Mouse (Mus musculus): ENCODE measurements around the gene Myoc. TPM values are rescaled to one million over a fixed set of nuclear protein-coding genes. Genes with fewer than 3 reads are reported as not detected.
A peak's percentile ranks its signal among the peaks of the same experiment; 100 is the strongest.

Gene Myoc
- polyA plus RNA-seq, 1 experiment from 2014 or later, result 0.23 TPM

- peak; percentile 21 for DNase-seq (ENCODE audit: low spot score)
These were observed 7.2 kb downstream of the Myoc start for GRCm38 (mm10) chr1:162646083-162646686.

DNA sequence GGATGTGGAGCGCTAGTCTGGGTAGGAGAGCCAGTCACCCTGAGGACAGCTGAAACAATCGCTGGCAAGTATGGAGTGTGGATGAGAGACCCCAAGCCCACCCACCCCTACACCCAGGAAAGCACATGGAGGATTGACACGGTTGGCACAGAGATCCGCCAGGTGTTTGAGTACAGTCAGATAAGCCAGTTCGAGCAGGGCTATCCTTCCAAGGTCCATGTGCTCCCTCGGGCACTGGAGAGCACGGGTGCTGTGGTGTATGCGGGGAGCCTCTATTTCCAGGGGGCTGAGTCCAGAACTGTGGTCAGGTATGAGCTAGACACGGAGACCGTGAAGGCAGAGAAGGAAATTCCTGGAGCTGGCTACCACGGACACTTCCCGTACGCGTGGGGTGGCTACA, 9.5 kb downstream of the Myoc start:
- no peak for DNase-seq (ENCODE audit: low spot score)

- DNase-seq (ENCODE audit: low spot score), result no peak
These were observed 19.2 kb downstream of the Myoc start, which contains the start of gene Myocos for GRCm38 (mm10) chr1:162658119-162658518. TSS of gene Myocos (minus strand) at chr1:162658219.

- DNase-seq (ENCODE audit: low spot score), result no peak
These were observed 21.4 kb downstream of the Myoc start for GRCm38 (mm10) chr1:162660276-162660860.

GRCm38 (mm10) chr1:162664826-162665475, 26.0 kb downstream of the Myoc start:
- peak; percentile 66 for DNase-seq (ENCODE audit: low spot score)

DNA sequence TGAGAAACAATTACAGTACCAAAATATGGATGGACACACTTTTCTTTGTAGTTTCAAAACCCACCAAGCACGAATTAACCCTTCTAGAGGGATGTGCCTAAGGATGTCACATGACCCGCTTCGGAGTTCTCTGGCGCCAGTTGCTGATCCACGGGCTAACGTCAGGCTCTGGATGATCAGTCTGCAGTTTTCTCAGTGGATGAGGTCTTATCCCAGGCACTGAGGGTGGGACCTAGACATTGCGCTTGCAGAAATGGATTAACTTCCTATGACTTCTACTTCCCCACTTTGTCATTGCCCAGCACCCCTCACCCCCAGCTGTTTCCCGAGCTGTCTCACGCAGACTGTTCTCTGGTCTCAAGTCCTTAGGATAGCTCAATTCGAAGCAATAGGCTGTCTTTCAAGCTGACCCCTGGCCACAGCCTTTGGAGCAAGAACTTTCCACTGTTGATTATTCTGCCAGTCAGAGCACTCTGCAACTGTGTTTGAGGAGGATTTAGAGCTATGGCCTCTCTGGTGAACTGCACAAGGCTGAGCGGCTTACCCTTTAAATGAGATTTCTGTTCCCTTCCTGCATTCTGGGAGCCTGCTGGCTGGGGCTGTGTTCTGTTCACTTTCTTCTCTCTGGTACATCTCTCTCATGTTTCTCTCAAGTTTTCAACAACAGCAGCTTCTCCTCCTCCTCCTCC, 26.7 kb downstream of the Myoc start:
- DNase-seq (ENCODE audit: low spot score), result peak; percentile 15

GRCm38 (mm10) chr1:162693721-162694120, 54.8 kb downstream of the Myoc start:
- no peak for DNase-seq (ENCODE audit: low spot score)

- DNase-seq (ENCODE audit: low spot score), result no peak
These were observed 58.9 kb downstream of the Myoc start for GRCm38 (mm10) chr1:162697866-162698265.

Small RNA genes lying within 50 kb of the gene (microRNA-seq; reads per million reads assigned to microRNA genes)
- gene Gm27616 (ENCODE audit: borderline number of aligned reads), result not detected

Other genes with a start within 250 kb of the Myoc start
- 2.1 and 2.2 TPM in 2 replicates for gene Dnm3, start 161.1 kb upstream of the Myoc start, polyA plus RNA-seq (2015; fragmentation: Nextera tagmentation; extraction: Ambion mirVana)
- 17.7 and 17.9 TPM in 2 replicates for gene Mettl13, start 90.6 kb upstream of the Myoc start, polyA plus RNA-seq (2015; fragmentation: Nextera tagmentation; extraction: Ambion mirVana)
- gene Vamp4, start 68.6 kb upstream of the Myoc start, polyA plus RNA-seq (2015; fragmentation: Nextera tagmentation; extraction: Ambion mirVana), result 81.2 and 81.7 TPM in 2 replicates
- gene Myocos, start 19.1 kb downstream of the Myoc start, polyA plus RNA-seq (2015; fragmentation: Nextera tagmentation; extraction: Ambion mirVana), result not detected in 2 replicates
- 154 and 200 TPM in 2 replicates for gene Prrc2c, start 101.4 kb downstream of the Myoc start, polyA plus RNA-seq (2015; fragmentation: Nextera tagmentation; extraction: Ambion mirVana)
- 0.05 and 0.18 TPM in 2 replicates for gene Fmo4, start 174.8 kb downstream of the Myoc start, polyA plus RNA-seq (2015; fragmentation: Nextera tagmentation; extraction: Ambion mirVana)
- gene Fmo1, start 227.5 kb downstream of the Myoc start, polyA plus RNA-seq (2015; fragmentation: Nextera tagmentation; extraction: Ambion mirVana), result 23.0 and 28.6 TPM in 2 replicates

All from thymus, postnatal 0 days (tissue).